Mouse (Mus musculus): Measurements from ENCODE around the gene Faf1.

- no peak for TF ChIP-seq CTCF (IDR thresholded peaks at IDR 0.05; ENCODE audit: low read depth)
- no peak for TF ChIP-seq EP300 (optimal IDR thresholded peaks at IDR 0.05)
Observed at GRCm38 (mm10) chr4:109986748-109987355, 310.5 kb downstream of the Faf1 start.
